Mouse (Mus musculus) layer of hippocampus, adult 11-12 months (tissue): ENCODE results near the gene Gm17727.
"Not testable (repeated sequence)": the region's sequence is repeated elsewhere in the genome, so short reads cannot be mapped to it uniquely, and the experiment has no call there.

ENCODE experiments used
- DNase-seq: peaks from one replicate; pipeline ENCODE4 v3.0.0; 2022; ENCODE audit warnings: low spot score

Gene Gm17727

GRCm38 (mm10) chr9:35778009-35778408, at the start of gene Gm17727:
Gene Gm17727 (minus strand): TSS chr9:35778109.
- DNase-seq: no peak

- not testable (repeated sequence) for DNase-seq
Observed at GRCm38 (mm10) chr9:35817881-35818280, 40.0 kb upstream of the Gm17727 start.

- no peak for DNase-seq
Observed at GRCm38 (mm10) chr9:35798146-35798545, 20.2 kb upstream of the Gm17727 start.

DNA sequence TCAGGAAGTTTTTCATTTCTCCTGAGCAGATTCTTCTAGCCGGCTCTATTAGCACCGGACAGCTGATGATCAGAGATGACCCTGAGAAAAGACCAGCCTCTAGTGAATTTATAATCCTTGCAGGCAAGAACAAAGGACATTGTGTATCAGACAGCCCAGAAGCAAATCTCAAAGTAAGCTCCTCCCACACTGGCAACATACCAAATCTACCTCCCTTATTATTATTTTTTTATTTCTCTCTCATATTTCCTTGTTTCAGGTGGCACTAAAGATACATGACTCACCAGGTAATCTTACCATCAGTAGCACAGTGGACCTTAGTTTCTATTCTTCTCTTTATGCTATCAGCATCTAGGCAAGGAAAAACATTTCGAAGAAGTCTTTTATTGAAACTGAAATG, 12.1 kb upstream of the Gm17727 start, which contains the start of the genes Gm27235 and D730048I06Rik:
TSS of gene Gm27235 (minus strand) at position 101 of the 400 bp plus-strand sequence.
TSS of gene D730048I06Rik (minus strand) at position 112 of the 400 bp plus-strand sequence.
- no peak for DNase-seq

DNA sequence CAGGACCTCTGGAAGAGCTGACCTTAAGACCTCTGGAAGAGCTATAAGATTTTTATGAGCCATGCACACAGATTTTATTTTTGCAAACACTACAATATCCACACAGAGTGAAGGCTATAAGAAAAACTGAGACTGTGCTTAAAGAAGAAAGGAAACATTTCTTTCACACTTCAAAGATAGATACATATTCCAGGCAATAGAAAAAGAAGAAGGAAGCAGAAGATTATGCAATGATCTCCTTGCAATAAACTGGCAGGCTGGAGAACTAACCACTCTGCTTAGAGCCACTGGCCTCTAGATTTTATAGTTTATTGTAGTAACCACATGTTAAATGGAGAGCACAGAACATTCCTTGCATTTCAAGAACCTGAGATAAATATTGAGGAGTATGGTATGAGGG, 21.1 kb downstream of the Gm17727 start:
- DNase-seq: no peak

- no peak for DNase-seq
Observed at GRCm38 (mm10) chr9:35740749-35741148, 37.2 kb downstream of the Gm17727 start, which contains the start of gene Gm17677. Gene Gm17677 (plus strand): TSS chr9:35741049.
